Mouse (Mus musculus) forebrain, embryonic 13.5 days (tissue): Measurements from ENCODE around the gene Lamb1. TPM values are rescaled to one million over a fixed set of nuclear protein-coding genes. Genes with fewer than 3 reads are reported as not detected.

Experiments
- ATAC-seq: fragments of 200-750 bp; cut with Nextera tagmentation; 2 replicates; pipeline ENCODE4 v1.8.0; 2017
- H3K27ac ChIP-seq: fragments of 300-500 bp; sonication (generic); 2 replicates; pipeline ENCODE4 v1.5.1; 2015; ENCODE audit warnings: inconsistent platforms, mild to moderate bottlenecking, moderate library complexity
- H3K27me3 ChIP-seq: fragments of 300-500 bp; sonication (generic); 2 replicates; pipeline ENCODE4 v1.6.1; 2015; ENCODE audit warnings: mild to moderate bottlenecking, inconsistent platforms
- H3K36me3 ChIP-seq: fragments of 300-500 bp; sonication (generic); 2 replicates; pipeline ENCODE4 v1.6.1; 2015; ENCODE audit warnings: mild to moderate bottlenecking, inconsistent platforms; ENCODE audit not compliant: poor library complexity, severe bottlenecking
- H3K4me1 ChIP-seq: fragments of 300-500 bp; sonication (generic); 2 replicates; pipeline ENCODE4 v1.6.1; 2015; ENCODE audit warnings: inconsistent platforms
- H3K4me2 ChIP-seq: fragments of 300-500 bp; sonication (generic); 2 replicates; pipeline ENCODE4 v1.6.1; 2015; ENCODE audit warnings: inconsistent platforms, mild to moderate bottlenecking, moderate library complexity
- H3K4me3 ChIP-seq: fragments of 300-500 bp; sonication (generic); 2 replicates; pipeline ENCODE4 v1.5.1; 2015; ENCODE audit warnings: mild to moderate bottlenecking, inconsistent platforms
- H3K9ac ChIP-seq: fragments of 300-500 bp; sonication (generic); 2 replicates; pipeline ENCODE4 v1.6.1; 2015; ENCODE audit warnings: mild to moderate bottlenecking, inconsistent platforms
- H3K9me3 ChIP-seq: fragments of 300-500 bp; sonication (generic); replicated peaks from 2 replicates; pipeline ENCODE4 v1.6.1; 2016; ENCODE audit warnings: inconsistent platforms
- WGBS: fragments of 180-500 bp; shearing (Covaris S2); methylation state at CpG from one replicate; pipeline ENCODE4 v1.1.7; 2015; 5-methylcytosine and 5-hydroxymethylcytosine counted together
- polyA plus RNA-seq: library from polyadenylated mRNA; unstranded; fragments of >200 nt; fragmentation: Nextera tagmentation; extraction: Ambion mirVana; gene quantifications from 2 replicates; pipeline ENCODE4 v1.2.1, GENCODE M21; 2015

The Lamb1 gene
- polyA plus RNA-seq, 1 experiment from 2014 or later: 15.2 TPM

- H3K27me3 ChIP-seq: no peaks in the 10 kb centered on the region
- H3K9me3 ChIP-seq: no peaks in the 10 kb centered on the region
- ATAC-seq: no peak
- H3K27ac ChIP-seq: no peak overlapping the region
- H3K9ac ChIP-seq: no peak overlapping the region
- H3K36me3 ChIP-seq: no peaks in the 10 kb centered on the region
- no peak overlapping the region for H3K4me3 ChIP-seq
- 85% methylated on average over 3 of the region's 3 CpGs for WGBS
- no peaks in the 10 kb centered on the region for H3K4me1 ChIP-seq
- H3K4me2 ChIP-seq: no peak overlapping the region
Observed at GRCm38 (mm10) chr12:31239031-31239583, 25.9 kb upstream of the Lamb1 start.

GRCm38 (mm10) chr12:31239798-31240197, 25.2 kb upstream of the Lamb1 start:
- H3K9me3 ChIP-seq: no peaks in the 10 kb centered on the region
- H3K36me3 ChIP-seq: no peaks in the 10 kb centered on the region
- no peak overlapping the region for H3K4me3 ChIP-seq
- H3K4me2 ChIP-seq: no peak overlapping the region
- H3K27ac ChIP-seq: no peak overlapping the region
- no peaks in the 10 kb centered on the region for H3K4me1 ChIP-seq
- H3K9ac ChIP-seq: no peak overlapping the region
- no peaks in the 10 kb centered on the region for H3K27me3 ChIP-seq
- 83% methylated on average over 4 of the region's 4 CpGs for WGBS
- no peak for ATAC-seq

GRCm38 (mm10) chr12:31240470-31240869, 24.6 kb upstream of the Lamb1 start, which contains the start of gene Gm6993:
Gene Gm6993, plus strand, starts transcription at chr12:31240770.
- no peak for ATAC-seq
- Histone ChIP-seq H3K27ac (no peak within 1 kb of the TSS), H3K27me3 (no peaks in the 10 kb centered on the region), H3K4me1 (no peaks in the 10 kb centered on the region), H3K36me3 (no peaks in the 10 kb centered on the region), H3K9me3 (no peaks in the 10 kb centered on the region), H3K9ac (no peak within 1 kb of the TSS), H3K4me2 (no peak within 1 kb of the TSS), H3K4me3 (no peak within 1 kb of the TSS)
- WGBS: 83% methylated on average over 5 of the region's 5 CpGs

- H3K36me3 ChIP-seq: no peaks in the 10 kb centered on the region
- WGBS: 78% methylated on average over 6 of the region's 6 CpGs
- ATAC-seq: no peak
Observed at GRCm38 (mm10) chr12:31241595-31242342, 23.3 kb upstream of the Lamb1 start.

GRCm38 (mm10) chr12:31244001-31244400, 21.0 kb upstream of the Lamb1 start:
- WGBS: 87% methylated on average over 2 of the region's 2 CpGs
- no peak overlapping the region for H3K4me2 ChIP-seq
- no peaks in the 10 kb centered on the region for H3K4me1 ChIP-seq
- H3K27ac ChIP-seq: no peak overlapping the region
- no peaks in the 10 kb centered on the region for H3K9me3 ChIP-seq
- H3K36me3 ChIP-seq: no peaks in the 10 kb centered on the region
- no peak for ATAC-seq
- H3K27me3 ChIP-seq: no peaks in the 10 kb centered on the region
- H3K4me3 ChIP-seq: no peak overlapping the region
- no peak overlapping the region for H3K9ac ChIP-seq

More at GRCm38 (mm10) chr12:31241595-31242342, 23.3 kb upstream of the Lamb1 start:
- Histone ChIP-seq H3K9ac (no peak overlapping the region), H3K9me3 (no peaks in the 10 kb centered on the region), H3K4me3 (no peak overlapping the region), H3K4me2 (no peak overlapping the region), H3K27me3 (no peaks in the 10 kb centered on the region), H3K4me1 (no peaks in the 10 kb centered on the region), H3K27ac (no peak overlapping the region)

GRCm38 (mm10) chr12:31244691-31245090, 20.3 kb upstream of the Lamb1 start:
- no peaks in the 10 kb centered on the region for H3K9me3 ChIP-seq
- H3K27ac ChIP-seq: no peak overlapping the region
- 95% methylated on average over 3 of the region's 3 CpGs for WGBS
- H3K4me2 ChIP-seq: no peak overlapping the region
- H3K27me3 ChIP-seq: no peaks in the 10 kb centered on the region
- H3K4me1 ChIP-seq: no peaks in the 10 kb centered on the region
- no peak for ATAC-seq
- H3K4me3 ChIP-seq: no peak overlapping the region
- no peaks in the 10 kb centered on the region for H3K36me3 ChIP-seq
- H3K9ac ChIP-seq: no peak overlapping the region

- Histone ChIP-seq H3K27me3 (no peaks in the 10 kb centered on the region), H3K4me1 (no peaks in the 10 kb centered on the region), H3K9me3 (no peaks in the 10 kb centered on the region), H3K4me3 (no peak overlapping the region), H3K4me2 (no peak overlapping the region), H3K9ac (no peak overlapping the region), H3K36me3 (no peaks in the 10 kb centered on the region), H3K27ac (no peak overlapping the region)
- WGBS: 45% methylated on average over 3 of the region's 3 CpGs
- ATAC-seq: no peak
Observed at GRCm38 (mm10) chr12:31246153-31246552, 18.9 kb upstream of the Lamb1 start.

- no peak overlapping the region for H3K4me3 ChIP-seq
- no peak overlapping the region for H3K9ac ChIP-seq
- 12% methylated on average over 3 of the region's 3 CpGs for WGBS
- no peak overlapping the region for H3K4me2 ChIP-seq
- no peaks in the 10 kb centered on the region for H3K36me3 ChIP-seq
- no peaks in the 10 kb centered on the region for H3K4me1 ChIP-seq
- no peak overlapping the region for H3K27ac ChIP-seq
- no peaks in the 10 kb centered on the region for H3K9me3 ChIP-seq
- H3K27me3 ChIP-seq: no peaks in the 10 kb centered on the region
- ATAC-seq: no peak
Observed at GRCm38 (mm10) chr12:31246615-31247014, 18.4 kb upstream of the Lamb1 start.

- H3K4me1 ChIP-seq: no peaks in the 10 kb centered on the region
- no peak overlapping the region for H3K9ac ChIP-seq
- no peak overlapping the region for H3K4me2 ChIP-seq
- H3K9me3 ChIP-seq: no peaks in the 10 kb centered on the region
- ATAC-seq: no peak
- 69% methylated on average over 3 of the region's 3 CpGs for WGBS
- H3K27me3 ChIP-seq: no peaks in the 10 kb centered on the region
- no peaks in the 10 kb centered on the region for H3K36me3 ChIP-seq
- H3K27ac ChIP-seq: no peak overlapping the region
- no peak overlapping the region for H3K4me3 ChIP-seq
Observed at GRCm38 (mm10) chr12:31248165-31248564, 16.9 kb upstream of the Lamb1 start.

- no peaks in the 10 kb centered on the region for H3K36me3 ChIP-seq
- H3K27ac ChIP-seq: no peak overlapping the region
- H3K9ac ChIP-seq: no peak overlapping the region
- 44% methylated on average over 10 of the region's 10 CpGs for WGBS
- H3K4me2 ChIP-seq: no peak overlapping the region
- no peaks in the 10 kb centered on the region for H3K4me1 ChIP-seq
- no peaks in the 10 kb centered on the region for H3K27me3 ChIP-seq
- H3K4me3 ChIP-seq: no peak overlapping the region
- no peak for ATAC-seq
- no peaks in the 10 kb centered on the region for H3K9me3 ChIP-seq
Observed at GRCm38 (mm10) chr12:31248681-31249080, 16.4 kb upstream of the Lamb1 start.

- H3K4me3 ChIP-seq: no peak overlapping the region
- no peak overlapping the region for H3K27ac ChIP-seq
- H3K9me3 ChIP-seq: no peaks in the 10 kb centered on the region
- H3K4me2 ChIP-seq: no peak overlapping the region
- ATAC-seq: no peak
- WGBS: 85% methylated on average over 4 of the region's 4 CpGs
- H3K4me1 ChIP-seq: no peaks in the 10 kb centered on the region
- no peak overlapping the region for H3K9ac ChIP-seq
- no peaks in the 10 kb centered on the region for H3K36me3 ChIP-seq
- no peaks in the 10 kb centered on the region for H3K27me3 ChIP-seq
Observed at GRCm38 (mm10) chr12:31252259-31252658, 12.8 kb upstream of the Lamb1 start.

- Histone ChIP-seq H3K4me2 (no peak overlapping the region), H3K36me3 (no peaks in the 10 kb centered on the region), H3K4me3 (no peak overlapping the region), H3K27ac (no peak overlapping the region), H3K4me1 (no peaks in the 10 kb centered on the region), H3K9me3 (no peaks in the 10 kb centered on the region), H3K27me3 (no peaks in the 10 kb centered on the region), H3K9ac (no peak overlapping the region)
- WGBS: 85% methylated on average over 8 of the region's 8 CpGs
- no peak for ATAC-seq
Observed at GRCm38 (mm10) chr12:31254978-31255377, 10.1 kb upstream of the Lamb1 start.
